Mouse (Mus musculus) liver, embryonic 11.5 days (tissue): ENCODE results near the gene 3110009E18Rik. TPM values are rescaled to one million over a fixed set of nuclear protein-coding genes. Genes with fewer than 3 reads are reported as not detected.

ENCODE experiments used
- ATAC-seq: fragments of 200-750 bp; cut with Nextera tagmentation; replicated peaks from 2 replicates; pipeline ENCODE4 v1.8.0; 2017; ENCODE audit warnings: moderate number of reproducible peaks, mild to moderate bottlenecking, moderate TSS enrichment, moderate library complexity; ENCODE audit not compliant: low FRiP score
- DNase-seq: peaks from one replicate; pipeline ENCODE4 v3.0.0-alpha.2; 2017; ENCODE audit warnings: low spot score
- H3K27ac ChIP-seq: fragments of 300-500 bp; sonication (generic); 2 replicates; pipeline ENCODE4 v1.5.1; 2014; ENCODE audit warnings: mild to moderate bottlenecking, low read depth, low read length, control low read depth
- H3K27me3 ChIP-seq: fragments of 300-500 bp; sonication (generic); replicated peaks from 2 replicates; pipeline ENCODE4 v1.6.1; 2014; ENCODE audit warnings: low read length, mixed read lengths; ENCODE audit not compliant: control insufficient read depth, insufficient read depth
- H3K36me3 ChIP-seq: fragments of 300-500 bp; sonication (generic); 2 replicates; pipeline ENCODE4 v1.6.1; 2014; ENCODE audit warnings: mild to moderate bottlenecking, low read length, moderate library complexity, mixed read lengths; ENCODE audit not compliant: control insufficient read depth, insufficient read depth
- H3K4me1 ChIP-seq: fragments of 300-500 bp; sonication (generic); replicated peaks from 2 replicates; pipeline ENCODE4 v1.6.1; 2014; ENCODE audit warnings: low read length, mixed read lengths; ENCODE audit not compliant: control insufficient read depth, insufficient read depth
- H3K4me2 ChIP-seq: fragments of 300-500 bp; sonication (generic); 2 replicates; pipeline ENCODE4 v1.6.1; 2014; ENCODE audit warnings: mild to moderate bottlenecking, control low read depth, moderate library complexity
- H3K4me3 ChIP-seq: fragments of 300-500 bp; sonication (generic); 2 replicates; pipeline ENCODE4 v1.5.1; 2014; ENCODE audit warnings: low read depth, low read length, control low read depth
- H3K9ac ChIP-seq: fragments of 300-500 bp; sonication (generic); 2 replicates; pipeline ENCODE4 v1.6.1; 2014; ENCODE audit warnings: low read depth, low read length, control low read depth
- H3K9me3 ChIP-seq: fragments of 300-500 bp; sonication (generic); 2 replicates; pipeline ENCODE4 v1.6.1; 2016; ENCODE audit warnings: low read length, inconsistent platforms, mixed read lengths; ENCODE audit not compliant: control insufficient read depth
- WGBS: fragments of 180-500 bp; shearing (Covaris S2); extraction: QIAGEN DNeasy Blood & Tissue Kit; methylation state at CpG from one replicate; pipeline ENCODE4 v1.1.7; 2014; 5-methylcytosine and 5-hydroxymethylcytosine counted together
- polyA plus RNA-seq: library from polyadenylated mRNA; unstranded; fragments of >200 nt; fragmentation: Nextera tagmentation; extraction: Ambion mirVana; gene quantifications from 2 replicates; pipeline ENCODE4 v1.2.1, GENCODE M21; 2014

Gene 3110009E18Rik
- polyA plus RNA-seq, 1 experiment from 2014 or later: 23.5 TPM

GRCm38 (mm10) chr1:120203836-120204235, 82.8 kb downstream of the 3110009E18Rik start:
- ATAC-seq: no peak

GRCm38 (mm10) chr1:120204834-120205233, 83.8 kb downstream of the 3110009E18Rik start:
- Histone ChIP-seq H3K27me3 (no peaks in the 10 kb centered on the region), H3K4me2 (no peak overlapping the region), H3K9ac (no peak overlapping the region), H3K9me3 (no peaks in the 10 kb centered on the region), H3K4me3 (no peak overlapping the region), H3K36me3 (no peaks in the 10 kb centered on the region), H3K27ac (no peak overlapping the region), H3K4me1 (no peaks in the 10 kb centered on the region)
- DNase-seq (no peak), ATAC-seq (no peak)
- WGBS: 76% methylated on average over 1 of the region's 1 CpGs

More at GRCm38 (mm10) chr1:120203836-120204235, 82.8 kb downstream of the 3110009E18Rik start:
- Histone ChIP-seq H3K9ac (no peak overlapping the region), H3K4me2 (no peak overlapping the region), H3K4me3 (no peak overlapping the region), H3K4me1 (no peaks in the 10 kb centered on the region), H3K36me3 (no peaks in the 10 kb centered on the region), H3K27me3 (no peaks in the 10 kb centered on the region), H3K9me3 (no peaks in the 10 kb centered on the region), H3K27ac (no peak overlapping the region)
- no peak for DNase-seq
- 69% methylated on average over 5 of the region's 5 CpGs for WGBS

- Histone ChIP-seq H3K36me3 (no peaks in the 10 kb centered on the region), H3K27ac (no peak overlapping the region), H3K4me2 (no peak overlapping the region), H3K27me3 (no peaks in the 10 kb centered on the region), H3K4me3 (no peak overlapping the region), H3K4me1 (no peaks in the 10 kb centered on the region), H3K9me3 (no peaks in the 10 kb centered on the region), H3K9ac (no peak overlapping the region)
- ATAC-seq: no peak
- no peak for DNase-seq
- 74% methylated on average over 6 of the region's 6 CpGs for WGBS
Observed at GRCm38 (mm10) chr1:120207568-120207967, 86.6 kb downstream of the 3110009E18Rik start.

- H3K27ac ChIP-seq: no peak overlapping the region
- WGBS: 79% methylated on average over 11 of the region's 11 CpGs
- H3K9ac ChIP-seq: no peak overlapping the region
- no peak for DNase-seq
- H3K4me2 ChIP-seq: no peak overlapping the region
- no peak overlapping the region for H3K4me3 ChIP-seq
- no peaks in the 10 kb centered on the region for H3K9me3 ChIP-seq
- H3K36me3 ChIP-seq: no peaks in the 10 kb centered on the region
- no peak for ATAC-seq
- no peaks in the 10 kb centered on the region for H3K27me3 ChIP-seq
- H3K4me1 ChIP-seq: no peaks in the 10 kb centered on the region
Observed at GRCm38 (mm10) chr1:120208502-120209230, 87.7 kb downstream of the 3110009E18Rik start.

- 75% methylated on average over 6 of the region's 6 CpGs for WGBS
- no peak for ATAC-seq
Observed at GRCm38 (mm10) chr1:120220841-120221240, 99.9 kb downstream of the 3110009E18Rik start.

GRCm38 (mm10) chr1:120221285-120221684, 100.3 kb downstream of the 3110009E18Rik start:
- Histone ChIP-seq H3K4me1 (no peaks in the 10 kb centered on the region), H3K9me3 (no peaks in the 10 kb centered on the region), H3K9ac (no peak overlapping the region), H3K4me2 (no peak overlapping the region), H3K27ac (no peak overlapping the region), H3K4me3 (no peak overlapping the region), H3K27me3 (no peaks in the 10 kb centered on the region), H3K36me3 (no peaks in the 10 kb centered on the region)
- 61% methylated on average over 2 of the region's 2 CpGs for WGBS
- no peak for DNase-seq
- no peak for ATAC-seq

More at GRCm38 (mm10) chr1:120220841-120221240, 99.9 kb downstream of the 3110009E18Rik start:
- Histone ChIP-seq H3K27ac (no peak overlapping the region), H3K9me3 (no peaks in the 10 kb centered on the region), H3K4me2 (no peak overlapping the region), H3K27me3 (no peaks in the 10 kb centered on the region), H3K4me1 (no peaks in the 10 kb centered on the region), H3K36me3 (no peaks in the 10 kb centered on the region), H3K4me3 (no peak overlapping the region), H3K9ac (no peak overlapping the region)
- DNase-seq: no peak

GRCm38 (mm10) chr1:120223613-120224012, 102.6 kb downstream of the 3110009E18Rik start:
- no peaks in the 10 kb centered on the region for H3K36me3 ChIP-seq
- no peak overlapping the region for H3K4me3 ChIP-seq
- H3K4me1 ChIP-seq: no peaks in the 10 kb centered on the region
- WGBS: 79% methylated on average over 4 of the region's 4 CpGs
- DNase-seq: no peak
- H3K27ac ChIP-seq: no peak overlapping the region
- H3K4me2 ChIP-seq: no peak overlapping the region
- H3K27me3 ChIP-seq: no peaks in the 10 kb centered on the region
- ATAC-seq: no peak
- H3K9ac ChIP-seq: no peak overlapping the region
- H3K9me3 ChIP-seq: no peaks in the 10 kb centered on the region

- DNase-seq (no peak), ATAC-seq (no peak)
- Histone ChIP-seq H3K36me3 (peaks cover 6% of the 10 kb centered on the region; the same call in 1 of the 2 replicates), H3K27ac (no peak overlapping the region), H3K4me1 (peaks cover 19% of the 10 kb centered on the region), H3K9me3 (no peaks in the 10 kb centered on the region), H3K4me2 (no peak overlapping the region), H3K27me3 (no peaks in the 10 kb centered on the region), H3K9ac (no peak overlapping the region), H3K4me3 (no peak overlapping the region)
- 82% methylated on average over 10 of the region's 10 CpGs for WGBS
Observed at GRCm38 (mm10) chr1:120229723-120230471, 108.9 kb downstream of the 3110009E18Rik start.
